Mouse (Mus musculus) heart, embryonic 14.5 days (tissue): Measurements from ENCODE around the gene Cdkal1. TPM values are rescaled to one million over a fixed set of nuclear protein-coding genes. Genes with fewer than 3 reads are reported as not detected.

ENCODE experiments used
- ATAC-seq: fragments of 200-750 bp; cut with Nextera tagmentation; 2 replicates; pipeline ENCODE4 v1.8.0; 2017; ENCODE audit warnings: low read depth, moderate TSS enrichment; ENCODE audit not compliant: insufficient number of reproducible peaks, insufficient read depth, low FRiP score
- H3K27ac ChIP-seq, 2 experiments: fragments of 200-500 bp in 1 of 2; fragments of 300-500 bp in 1 of 2; sonication (generic) in 1 of 2; replicated peaks in 1 of 2; 2 replicates each; pipeline ENCODE4 v1.5.1; 2012 to 2014; ENCODE audit warnings: low read depth in 2 of 2, low read length in 2 of 2, control low read depth in 1 of 2, mild to moderate bottlenecking in 1 of 2, mixed read lengths in 1 of 2; ENCODE audit not compliant: control insufficient read depth in 1 of 2, insufficient read depth in 1 of 2
- H3K27me3 ChIP-seq: fragments of 300-500 bp; sonication (generic); 2 replicates; pipeline ENCODE4 v1.6.1; 2014; ENCODE audit warnings: mild to moderate bottlenecking, low read length, control low read depth; ENCODE audit not compliant: control insufficient read depth, insufficient read depth
- H3K36me3 ChIP-seq: fragments of 300-500 bp; sonication (generic); 2 replicates; pipeline ENCODE4 v1.6.1; 2014; ENCODE audit warnings: mild to moderate bottlenecking, control low read depth, low read length, mixed read lengths; ENCODE audit not compliant: control insufficient read depth, insufficient read depth
- H3K4me1 ChIP-seq, 2 experiments: fragments of 200-500 bp in 1 of 2; fragments of 300-500 bp in 1 of 2; sonication (generic) in 1 of 2; 2 replicates each; pipeline ENCODE4 v1.6.1; 2012 to 2014; ENCODE audit warnings: low read length in 2 of 2, control low read depth in 1 of 2, mixed read lengths in 1 of 2; ENCODE audit not compliant: control insufficient read depth in 2 of 2, insufficient read depth in 2 of 2
- H3K4me2 ChIP-seq: fragments of 300-500 bp; sonication (generic); 2 replicates; pipeline ENCODE4 v1.6.1; 2014; ENCODE audit warnings: mild to moderate bottlenecking, low read length
- H3K4me3 ChIP-seq, 2 experiments: fragments of 200-500 bp in 1 of 2; fragments of 300-500 bp in 1 of 2; sonication (generic) in 1 of 2; 2 replicates each; pipeline ENCODE4 v1.5.1; 2012 to 2014; ENCODE audit warnings: low read length in 2 of 2, mild to moderate bottlenecking in 2 of 2, control low read depth in 1 of 2, low read depth in 1 of 2, moderate library complexity in 1 of 2; ENCODE audit not compliant: control insufficient read depth in 1 of 2, insufficient read depth in 1 of 2
- H3K9ac ChIP-seq: fragments of 300-500 bp; sonication (generic); 2 replicates; pipeline ENCODE4 v1.6.1; 2014; ENCODE audit warnings: mild to moderate bottlenecking, low read length
- H3K9me3 ChIP-seq: fragments of 300-500 bp; sonication (generic); 2 replicates; pipeline ENCODE4 v1.6.1; 2016; ENCODE audit warnings: low read length, control low read depth; ENCODE audit not compliant: control insufficient read depth
- WGBS: fragments of 180-500 bp; shearing (Covaris S2); extraction: QIAGEN DNeasy Blood & Tissue Kit; methylation state at CpG from one replicate; pipeline ENCODE4 v1.1.7; 2014; 5-methylcytosine and 5-hydroxymethylcytosine counted together
- polyA plus RNA-seq: library from polyadenylated mRNA; unstranded; fragments of >200 nt; fragmentation: Nextera tagmentation; extraction: Ambion mirVana; gene quantifications from 2 replicates; pipeline ENCODE4 v1.2.1, GENCODE M21; 2014

The Cdkal1 gene
- polyA plus RNA-seq, 1 experiment from 2014 or later, result 28.3 TPM

DNA sequence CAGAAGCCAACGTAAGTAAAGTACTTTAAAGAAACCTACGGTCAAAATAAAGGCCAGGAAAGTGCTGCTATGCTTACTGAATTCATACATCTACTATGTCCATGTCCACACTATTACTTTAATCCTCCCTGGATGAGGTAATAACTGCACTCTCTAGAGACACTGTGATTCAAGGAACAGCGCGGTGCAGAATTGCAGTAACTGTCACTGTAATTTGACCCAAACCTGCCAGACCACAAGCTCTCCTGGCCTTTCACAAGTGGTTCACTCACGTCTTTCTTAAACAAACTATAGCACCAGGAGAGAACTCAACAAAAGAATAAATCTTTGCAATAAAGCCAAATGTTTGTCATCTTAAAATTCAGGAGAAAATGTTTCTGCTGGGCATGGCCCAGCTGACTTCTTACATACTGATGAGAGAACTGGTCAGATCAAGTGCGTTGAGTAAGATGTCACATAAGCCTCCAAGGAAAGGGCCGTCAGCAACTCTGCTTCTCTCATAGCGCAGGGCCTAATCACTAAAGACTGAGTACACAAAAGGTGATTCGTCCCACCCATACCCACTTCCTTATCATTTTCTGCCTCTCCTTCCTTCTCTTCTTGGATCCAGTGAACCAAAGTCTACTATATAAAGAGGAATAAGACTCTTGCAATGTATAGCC, 504.3 kb downstream of the Cdkal1 start:
- ATAC-seq, result no peak

DNA sequence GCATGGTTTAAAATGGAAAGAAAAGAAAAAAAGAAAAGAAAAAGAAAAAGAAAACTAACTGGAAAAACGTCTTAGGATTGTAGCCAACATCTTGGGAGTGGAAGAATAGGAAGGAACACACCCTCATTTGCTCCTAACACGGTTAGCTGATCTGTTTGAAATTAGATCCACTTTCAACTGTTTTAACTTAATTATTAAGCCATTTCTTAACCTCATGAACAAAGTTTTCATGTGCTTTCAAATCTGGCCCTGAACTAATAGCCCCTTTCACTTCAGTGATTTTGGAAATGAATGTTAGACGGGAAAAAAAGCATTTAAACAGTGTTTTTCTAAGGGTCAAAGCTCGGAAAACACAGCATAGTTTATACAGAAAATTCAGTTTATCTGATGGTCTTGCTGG, 505.5 kb downstream of the Cdkal1 start:
- Histone ChIP-seq H3K4me1 (peaks cover 2 to 9% of the 10 kb centered on the region in 2 experiments), H3K4me2 (no peak overlapping the region), H3K9ac (no peak overlapping the region), H3K4me3 (no peak overlapping the region), H3K27me3 (no peaks in the 10 kb centered on the region), H3K9me3 (no peaks in the 10 kb centered on the region), H3K27ac (no peak overlapping the region), H3K36me3 (no peaks in the 10 kb centered on the region)
- ATAC-seq, result no peak
- 72% methylated on average over 4 of the region's 4 CpGs for WGBS

More for the DNA sequence above, 504.3 kb downstream of the Cdkal1 start:
- no peak overlapping the region; a peak in 1 of 4 replicates for H3K27ac ChIP-seq
- H3K4me3 ChIP-seq, result no peak overlapping the region
- no peaks in the 10 kb centered on the region for H3K36me3 ChIP-seq
- H3K27me3 ChIP-seq, result no peaks in the 10 kb centered on the region
- no peak overlapping the region for H3K9ac ChIP-seq
- H3K9me3 ChIP-seq, result no peaks in the 10 kb centered on the region
- peaks cover 4 to 19% of the 10 kb centered on the region in 2 experiments for H3K4me1 ChIP-seq
- H3K4me2 ChIP-seq, result no peak overlapping the region
- 78% methylated on average over 9 of the region's 9 CpGs for WGBS

DNA sequence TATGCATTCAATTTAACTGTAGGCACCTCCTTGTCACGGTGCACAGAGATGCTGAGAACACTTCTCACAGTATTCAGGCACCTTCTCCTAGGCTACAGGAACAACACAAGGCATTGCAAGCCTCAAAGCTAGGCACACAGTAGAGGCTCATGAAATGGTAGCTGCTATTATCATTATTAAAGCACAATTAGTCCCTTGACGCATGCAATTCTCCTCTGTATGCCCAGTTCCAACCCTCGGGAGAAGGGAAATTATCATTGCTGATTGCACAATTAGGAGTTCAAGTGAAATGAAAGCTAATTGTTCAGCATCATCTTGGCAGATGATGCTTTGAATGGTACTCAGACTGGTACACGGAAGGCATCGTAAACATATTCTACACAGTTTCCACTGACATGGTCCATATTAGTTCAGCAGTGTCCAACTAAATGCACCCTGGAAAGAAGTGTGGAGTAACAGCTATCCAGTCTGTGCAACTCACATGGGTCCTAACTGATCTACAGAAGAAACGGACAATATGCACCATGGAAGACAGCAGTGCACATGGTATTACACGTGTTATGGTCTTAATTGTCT, 506.0 kb downstream of the Cdkal1 start:
- Histone ChIP-seq H3K9ac (no peak overlapping the region), H3K4me1 (peaks cover 2 to 9% of the 10 kb centered on the region in 2 experiments), H3K27me3 (no peaks in the 10 kb centered on the region), H3K27ac (no peak overlapping the region), H3K4me2 (no peak overlapping the region), H3K9me3 (no peaks in the 10 kb centered on the region), H3K4me3 (no peak overlapping the region), H3K36me3 (no peaks in the 10 kb centered on the region)
- ATAC-seq, result no peak
- 92% methylated on average over 7 of the region's 7 CpGs for WGBS

DNA sequence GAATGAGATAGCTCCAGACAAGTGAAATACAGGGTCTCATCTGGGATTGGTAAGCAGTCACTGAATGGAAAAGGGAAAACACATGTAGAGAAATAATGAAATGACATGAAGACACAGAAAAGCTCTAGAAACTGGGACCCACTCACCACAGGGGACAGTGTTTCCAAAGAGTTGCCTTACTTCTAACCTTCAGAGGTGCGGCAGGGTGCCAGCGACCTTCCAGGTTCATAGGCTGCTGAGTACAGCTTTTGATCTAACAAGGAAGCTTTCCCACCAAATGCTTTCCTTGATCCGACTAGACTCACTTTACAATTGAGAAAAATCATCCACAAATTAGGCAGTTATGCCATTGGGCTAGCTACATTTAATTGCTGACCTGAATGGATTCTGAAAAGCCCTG, 507.1 kb downstream of the Cdkal1 start:
- Histone ChIP-seq H3K4me2 (no peak overlapping the region), H3K4me3 (no peak overlapping the region)
- WGBS, result 93% methylated on average over 3 of the region's 3 CpGs

DNA sequence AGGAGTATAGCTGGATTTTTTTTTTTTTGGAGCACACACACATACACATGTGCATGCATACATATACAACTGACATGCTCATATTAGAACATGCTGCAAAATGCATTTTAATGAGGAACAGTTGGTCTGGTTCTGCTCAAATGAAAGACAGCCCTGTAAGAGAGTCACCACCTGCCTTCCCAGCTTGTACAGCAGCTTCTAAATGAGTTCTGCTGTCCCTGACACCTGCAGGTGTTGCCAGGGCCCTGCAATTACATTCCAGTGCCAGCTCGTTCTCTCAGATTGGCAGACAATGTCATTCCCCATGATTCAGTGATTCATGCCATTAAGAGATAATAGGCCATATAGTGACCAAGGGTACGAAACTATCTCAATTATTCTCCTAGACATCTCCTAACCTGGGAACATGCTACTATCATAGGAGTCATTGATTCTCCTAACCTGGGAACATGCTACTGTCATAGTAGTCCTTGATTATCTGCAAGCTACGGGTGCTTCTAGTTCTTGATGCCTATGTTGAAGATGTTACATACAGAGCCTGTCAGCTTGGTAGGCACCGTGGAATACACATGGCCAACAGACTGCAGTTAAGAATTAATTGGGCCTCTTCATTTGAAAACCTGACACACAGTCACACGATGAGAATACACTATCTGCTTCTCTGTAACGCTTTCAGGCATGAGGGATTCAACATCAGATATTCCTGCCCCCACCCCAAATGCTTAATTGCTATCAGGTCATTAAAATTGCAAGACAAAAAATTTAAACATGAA, 522.6 kb downstream of the Cdkal1 start:
- no peaks in the 10 kb centered on the region for H3K27me3 ChIP-seq
- 0 out of 4 replicates have a peak overlapping the region, but pooled peaks of 1 of the 2 experiments have one; percentile 38 for H3K27ac ChIP-seq
- H3K4me2 ChIP-seq, result no peak overlapping the region
- no peak overlapping the region for H3K9ac ChIP-seq
- 0 out of 4 replicates have a peak, but pooled peaks cover 0 to 7% of the 10 kb centered on the region in 2 experiments for H3K4me1 ChIP-seq
- whole genome bisulfite sequencing, result 75% methylated on average over 6 of the region's 6 CpGs
- H3K36me3 ChIP-seq, result no peaks in the 10 kb centered on the region
- no peak overlapping the region for H3K4me3 ChIP-seq
- H3K9me3 ChIP-seq, result peaks cover 6% of the 10 kb centered on the region; the same call in 1 of the 2 replicates
- no peak for ATAC-seq

More for the DNA sequence above, 507.1 kb downstream of the Cdkal1 start:
- H3K4me1 ChIP-seq, result peaks cover 2 to 9% of the 10 kb centered on the region in 2 experiments
- no peaks in the 10 kb centered on the region for H3K27me3 ChIP-seq
- no peaks in the 10 kb centered on the region for H3K36me3 ChIP-seq
- no peak for ATAC-seq
- no peak overlapping the region for H3K9ac ChIP-seq
- H3K9me3 ChIP-seq, result no peaks in the 10 kb centered on the region
- no peak overlapping the region for H3K27ac ChIP-seq

DNA sequence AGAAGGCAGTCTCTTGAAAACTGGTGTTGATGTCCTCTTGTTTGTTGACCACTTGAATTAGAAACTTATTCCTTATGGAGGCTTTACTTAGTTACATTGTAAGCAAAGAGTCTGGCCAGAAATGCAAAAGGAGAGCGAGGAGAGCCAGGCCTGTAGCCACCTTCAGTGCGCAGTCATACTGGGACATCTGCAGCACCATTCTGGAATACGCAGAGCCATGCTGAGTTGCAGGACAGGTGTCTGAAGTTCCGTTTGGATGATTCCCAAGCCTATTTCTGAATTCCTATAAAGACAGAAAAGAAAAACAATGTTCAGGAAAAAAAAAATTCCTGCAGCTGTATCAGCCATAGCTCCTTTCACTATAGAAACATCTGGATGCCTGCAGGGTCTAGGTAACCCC, 529.5 kb downstream of the Cdkal1 start:
- ATAC-seq, result no peak
- no peak overlapping the region for H3K4me2 ChIP-seq
- no peak overlapping the region for H3K27ac ChIP-seq
- 87% methylated on average over 4 of the region's 4 CpGs for WGBS
- no peak overlapping the region for H3K9ac ChIP-seq
- H3K27me3 ChIP-seq, result no peaks in the 10 kb centered on the region
- H3K9me3 ChIP-seq, result no peaks in the 10 kb centered on the region
- no peaks in the 10 kb centered on the region for H3K4me1 ChIP-seq
- H3K4me3 ChIP-seq, result no peak overlapping the region
- 0 out of 2 replicates have a peak, but pooled peaks cover 4% of the 10 kb centered on the region for H3K36me3 ChIP-seq

GRCm38 (mm10) chr13:29320421-29320820, 535.1 kb downstream of the Cdkal1 start:
- H3K27me3 ChIP-seq, result no peaks in the 10 kb centered on the region
- no peak overlapping the region for H3K4me3 ChIP-seq
- no peak overlapping the region for H3K4me2 ChIP-seq
- no peak overlapping the region for H3K27ac ChIP-seq
- H3K4me1 ChIP-seq, result peaks cover 0 to 4% of the 10 kb centered on the region in 2 experiments; a peak in 1 of 4 replicates
- WGBS, result 51% methylated on average over 2 of the region's 2 CpGs
- H3K9ac ChIP-seq, result no peak overlapping the region
- H3K9me3 ChIP-seq, result no peaks in the 10 kb centered on the region
- no peaks in the 10 kb centered on the region for H3K36me3 ChIP-seq
- no peak for ATAC-seq
